Mouse (Mus musculus) embryonic facial prominence, embryonic 14.5 days (tissue): ENCODE measurements at regions not wholly inside any gene's neighbourhood (a gene's known extent, or its start where the extent isn't known, plus 50 kb on each side); places are given as distances from the start of the nearest gene placed in this dataset.

Source experiments
- ATAC-seq: fragments of 200-750 bp; cut with Nextera tagmentation; 2 replicates; pipeline ENCODE4 v1.8.0; 2017; ENCODE audit warnings: low read depth, moderate number of reproducible peaks, moderate TSS enrichment
- DNase-seq: peaks from one replicate; pipeline ENCODE4 v3.0.0-alpha.2; 2015; ENCODE audit warnings: low spot score
- H3K27ac ChIP-seq: fragments of 300-500 bp; sonication (generic); replicated peaks from 2 replicates; pipeline ENCODE4 v1.5.1; 2014; ENCODE audit warnings: low read depth, mild to moderate bottlenecking, low read length, moderate library complexity
- H3K27me3 ChIP-seq: fragments of 300-500 bp; sonication (generic); replicated peaks from 2 replicates; pipeline ENCODE4 v1.6.1; 2014; ENCODE audit warnings: low read length; ENCODE audit not compliant: control insufficient read depth, insufficient read depth
- H3K36me3 ChIP-seq: fragments of 300-500 bp; sonication (generic); 2 replicates; pipeline ENCODE4 v1.6.1; 2014; ENCODE audit warnings: low read length, mixed read lengths; ENCODE audit not compliant: control insufficient read depth, insufficient read depth
- H3K4me1 ChIP-seq: fragments of 300-500 bp; sonication (generic); 2 replicates; pipeline ENCODE4 v1.6.1; 2014; ENCODE audit warnings: antibody characterized with exemption, low read length; ENCODE audit not compliant: control insufficient read depth, insufficient read depth
- H3K4me2 ChIP-seq: fragments of 300-500 bp; sonication (generic); 2 replicates; pipeline ENCODE4 v1.6.1; 2014; ENCODE audit warnings: low read depth, mild to moderate bottlenecking, low read length, moderate library complexity, mixed read lengths
- H3K4me3 ChIP-seq: fragments of 300-500 bp; sonication (generic); 2 replicates; pipeline ENCODE4 v1.5.1; 2014; ENCODE audit warnings: low read depth, mild to moderate bottlenecking, low read length
- H3K9ac ChIP-seq: fragments of 300-500 bp; sonication (generic); 2 replicates; pipeline ENCODE4 v1.6.1; 2014; ENCODE audit warnings: low read depth, mild to moderate bottlenecking, low read length, moderate library complexity, mixed read lengths
- H3K9me3 ChIP-seq: fragments of 300-500 bp; sonication (generic); 2 replicates; pipeline ENCODE4 v1.6.1; 2016; ENCODE audit warnings: low read length; ENCODE audit not compliant: control insufficient read depth
- WGBS: fragments of 180-500 bp; shearing (Covaris S2); extraction: QIAGEN DNeasy Blood & Tissue Kit; methylation state at CpG from one replicate; pipeline ENCODE4 v1.1.7; 2014; 5-methylcytosine and 5-hydroxymethylcytosine counted together

DNA sequence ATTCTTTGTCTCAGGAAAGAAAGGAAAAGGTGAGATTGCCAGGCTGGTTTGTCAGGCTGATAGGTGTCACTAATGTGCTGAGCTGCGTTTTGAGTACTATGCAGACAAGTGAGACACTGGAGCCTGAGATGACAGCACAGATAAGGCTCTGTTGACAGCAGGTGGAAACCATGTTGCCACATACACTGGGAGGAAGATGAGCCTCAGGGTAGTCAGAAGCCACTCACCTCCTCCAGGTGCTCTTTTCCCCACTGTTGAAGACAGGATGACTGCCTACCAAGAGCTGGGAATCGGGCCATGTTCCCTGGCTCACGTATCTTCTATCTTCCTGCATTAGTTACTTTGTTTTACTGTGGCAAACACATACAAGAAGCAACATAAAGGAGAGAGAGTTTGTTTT lies 418.3 kb downstream of the Tmem114 start:
- no peak for DNase-seq
- Histone ChIP-seq H3K27me3 (no peaks in the 10 kb centered on the region), H3K9me3 (no peaks in the 10 kb centered on the region), H3K9ac (no peak overlapping the region), H3K4me2 (no peak overlapping the region), H3K27ac (no peak overlapping the region), H3K4me1 (no peaks in the 10 kb centered on the region), H3K4me3 (no peak overlapping the region), H3K36me3 (no peaks in the 10 kb centered on the region)
- WGBS = 74% methylated on average over 3 of the region's 3 CpGs
- ATAC-seq = no peak

DNA sequence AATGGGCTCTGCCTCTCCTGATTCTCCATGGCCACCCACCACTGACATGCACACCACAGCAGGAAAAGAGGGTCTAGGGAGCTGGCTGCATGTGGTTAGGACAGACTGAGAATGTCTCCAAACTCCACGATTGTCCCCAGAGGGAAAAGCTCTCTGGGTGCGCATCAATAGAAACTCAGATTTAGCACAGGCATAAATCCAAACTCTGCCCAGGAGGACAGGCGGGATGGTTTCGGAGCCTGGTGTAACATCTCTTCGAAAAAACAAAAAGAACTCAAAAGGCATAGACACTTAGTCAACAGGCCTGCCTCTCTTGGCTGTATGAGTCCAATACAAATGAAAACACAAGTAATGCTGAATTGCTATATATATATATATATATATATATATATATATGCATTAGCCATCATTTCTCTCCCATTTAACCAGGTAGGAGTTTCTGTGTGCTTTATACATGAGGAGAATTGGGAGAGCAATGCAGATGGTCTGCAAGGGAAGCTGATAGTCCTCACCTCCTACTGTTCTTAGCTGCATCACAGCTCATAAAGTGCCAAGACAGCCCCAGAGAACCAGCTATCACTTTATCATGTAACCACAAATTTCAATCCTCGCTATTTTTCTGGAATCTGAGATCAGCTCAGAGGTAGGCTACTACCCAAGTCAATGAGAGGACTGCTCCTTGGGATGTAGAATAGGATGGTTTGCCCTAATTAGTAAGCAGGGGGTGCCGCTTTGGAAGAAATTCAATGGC lies 422.4 kb downstream of the Tmem114 start:
- no peak overlapping the region for H3K4me2 ChIP-seq
- no peaks in the 10 kb centered on the region for H3K27me3 ChIP-seq
- no peak for DNase-seq
- 0 out of 2 replicates have a peak, but pooled peaks cover 4% of the 10 kb centered on the region for H3K9me3 ChIP-seq
- H3K9ac ChIP-seq = no peak overlapping the region
- no peaks in the 10 kb centered on the region for H3K36me3 ChIP-seq
- WGBS = 84% methylated on average over 7 of the region's 7 CpGs
- no peak overlapping the region for H3K27ac ChIP-seq
- no peaks in the 10 kb centered on the region for H3K4me1 ChIP-seq
- H3K4me3 ChIP-seq = no peak overlapping the region
- ATAC-seq = no peak

DNA sequence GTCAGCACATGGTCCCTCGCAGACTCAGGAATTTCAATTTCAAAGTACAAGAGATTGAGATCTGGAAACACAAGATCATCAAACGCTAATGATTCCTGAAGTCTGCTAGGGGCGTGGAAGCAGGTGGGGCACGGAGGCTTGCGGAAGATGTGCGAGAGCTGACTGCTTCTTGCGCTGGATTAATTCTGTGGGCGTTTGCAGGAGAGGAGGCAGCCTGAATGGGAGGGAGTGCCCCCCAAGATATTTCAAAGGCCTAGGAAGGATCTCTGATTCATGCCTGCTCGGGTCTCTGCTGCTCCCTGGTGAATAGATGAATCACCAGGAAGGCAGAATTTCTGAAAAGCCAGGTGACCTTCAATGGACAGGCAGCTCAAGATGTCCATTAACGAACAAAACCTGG lies 442.1 kb downstream of the Tmem114 start:
- DNase-seq (peak; percentile 37), ATAC-seq (no peak)
- Histone ChIP-seq H3K4me2 (no peak overlapping the region), H3K36me3 (no peaks in the 10 kb centered on the region), H3K9ac (no peak overlapping the region), H3K9me3 (no peaks in the 10 kb centered on the region), H3K27ac (no peak overlapping the region), H3K27me3 (no peaks in the 10 kb centered on the region), H3K4me3 (no peak overlapping the region), H3K4me1 (no peaks in the 10 kb centered on the region)
- 36% methylated on average over 10 of the region's 10 CpGs for WGBS

DNA sequence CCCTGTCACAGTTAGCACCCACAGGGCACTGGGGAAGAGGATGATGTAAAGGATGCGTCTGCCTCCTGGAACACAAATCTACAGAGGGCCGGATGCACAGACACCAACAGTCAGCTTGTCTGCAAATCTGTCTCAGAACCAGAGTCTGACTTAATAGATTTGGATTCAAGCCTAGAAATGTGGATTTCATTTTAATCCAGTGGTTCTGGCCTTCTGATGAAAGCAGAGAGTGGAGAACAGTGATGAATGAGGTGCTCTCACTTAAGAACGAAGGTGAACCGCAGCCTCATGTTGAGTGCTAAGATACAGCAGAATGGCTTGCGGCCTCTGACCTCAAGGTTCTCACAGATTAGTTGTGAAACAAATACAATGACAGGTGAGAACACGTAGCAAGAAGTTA lies 446.5 kb downstream of the Tmem114 start:
- Histone ChIP-seq H3K4me2 (no peak overlapping the region), H3K36me3 (no peaks in the 10 kb centered on the region), H3K9ac (no peak overlapping the region), H3K27me3 (no peaks in the 10 kb centered on the region), H3K4me1 (no peaks in the 10 kb centered on the region), H3K9me3 (no peaks in the 10 kb centered on the region), H3K27ac (no peak overlapping the region), H3K4me3 (no peak overlapping the region)
- DNase-seq = peak; percentile 62
- 40% methylated on average over 6 of the region's 6 CpGs for WGBS
- ATAC-seq = no peak

DNA sequence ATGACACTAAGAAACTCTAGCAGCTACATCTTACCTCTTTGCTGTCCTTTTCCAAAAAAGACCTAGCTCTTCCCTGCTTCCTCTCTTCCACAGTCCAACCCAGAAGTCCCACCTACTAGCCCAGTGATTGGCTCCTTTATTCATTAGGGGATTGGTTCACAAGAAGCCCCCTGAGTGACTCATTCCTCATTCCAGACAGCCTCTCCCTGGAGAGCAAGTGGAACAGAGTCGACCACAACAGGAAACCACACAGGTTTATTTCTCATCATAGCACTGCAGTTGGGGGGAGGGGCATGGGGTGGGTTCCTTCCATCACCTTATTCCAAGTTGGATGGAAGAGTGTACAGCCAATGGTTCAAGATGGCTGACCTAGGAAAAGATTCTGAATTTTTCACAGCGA lies 473.3 kb downstream of the Tmem114 start:
- no peaks in the 10 kb centered on the region for H3K36me3 ChIP-seq
- ATAC-seq = no peak
- WGBS = 79% methylated on average over 2 of the region's 2 CpGs

DNA sequence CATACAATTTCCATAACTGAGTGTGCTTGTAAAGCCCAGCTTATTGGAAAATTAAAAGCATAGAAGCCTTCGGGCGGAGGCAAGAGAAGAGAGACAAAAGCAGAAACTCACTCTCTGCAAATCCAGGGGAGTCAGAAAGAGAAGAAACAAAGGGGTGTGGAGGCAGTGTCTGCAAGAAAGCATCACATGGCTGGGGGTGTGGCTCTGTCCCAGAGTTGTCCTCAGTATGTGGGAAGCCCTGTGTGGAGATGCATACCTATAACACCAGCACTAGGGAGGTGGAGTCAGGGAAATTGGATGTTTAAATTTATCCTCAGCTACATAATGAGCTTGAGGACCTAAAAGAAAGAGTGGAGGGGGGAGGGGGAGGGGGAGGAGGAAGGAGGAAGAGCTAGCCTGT lies 482.6 kb downstream of the Tmem114 start:
- H3K9ac ChIP-seq = no peak overlapping the region
- 72% methylated on average over 2 of the region's 2 CpGs for WGBS

More for the DNA sequence above, 473.3 kb downstream of the Tmem114 start:
- no peak overlapping the region for H3K4me3 ChIP-seq
- H3K4me1 ChIP-seq = no peaks in the 10 kb centered on the region
- H3K9ac ChIP-seq = no peak overlapping the region
- no peak overlapping the region for H3K27ac ChIP-seq
- no peak overlapping the region for H3K4me2 ChIP-seq
- no peak for DNase-seq
- H3K27me3 ChIP-seq = no peaks in the 10 kb centered on the region
- H3K9me3 ChIP-seq = no peaks in the 10 kb centered on the region

DNA sequence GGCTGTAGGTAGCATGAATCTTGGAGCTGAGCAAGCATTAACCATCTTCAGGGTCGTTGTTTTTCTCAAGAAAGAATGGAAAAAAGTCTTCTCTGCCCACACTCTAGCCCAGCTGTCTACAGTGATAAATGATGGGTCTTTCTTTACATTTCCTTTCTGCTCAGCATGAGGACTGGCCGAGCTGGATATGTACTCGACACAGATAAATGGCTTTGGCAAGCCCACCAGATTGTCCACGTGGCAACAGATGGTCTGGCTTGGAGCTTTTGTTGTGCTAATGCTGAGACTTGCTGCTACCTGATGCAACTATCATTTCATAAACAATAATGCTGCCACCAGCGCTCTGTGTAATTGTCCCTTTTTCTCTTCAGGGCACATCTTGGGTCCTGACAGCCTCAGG lies 487.8 kb downstream of the Tmem114 start:
- Histone ChIP-seq H3K27ac (no peak overlapping the region), H3K36me3 (no peaks in the 10 kb centered on the region), H3K9me3 (no peaks in the 10 kb centered on the region), H3K4me2 (no peak overlapping the region), H3K4me1 (no peaks in the 10 kb centered on the region), H3K27me3 (no peaks in the 10 kb centered on the region), H3K9ac (no peak overlapping the region), H3K4me3 (no peak overlapping the region)
- DNase-seq = no peak
- 65% methylated on average over 5 of the region's 5 CpGs for WGBS
- ATAC-seq = no peak

More for the DNA sequence above, 482.6 kb downstream of the Tmem114 start:
- no peaks in the 10 kb centered on the region for H3K27me3 ChIP-seq
- no peak overlapping the region for H3K4me3 ChIP-seq
- H3K27ac ChIP-seq = no peak overlapping the region
- no peaks in the 10 kb centered on the region for H3K9me3 ChIP-seq
- H3K4me2 ChIP-seq = no peak overlapping the region
- DNase-seq (no peak), ATAC-seq (no peak)
- H3K4me1 ChIP-seq = no peaks in the 10 kb centered on the region
- no peaks in the 10 kb centered on the region for H3K36me3 ChIP-seq

DNA sequence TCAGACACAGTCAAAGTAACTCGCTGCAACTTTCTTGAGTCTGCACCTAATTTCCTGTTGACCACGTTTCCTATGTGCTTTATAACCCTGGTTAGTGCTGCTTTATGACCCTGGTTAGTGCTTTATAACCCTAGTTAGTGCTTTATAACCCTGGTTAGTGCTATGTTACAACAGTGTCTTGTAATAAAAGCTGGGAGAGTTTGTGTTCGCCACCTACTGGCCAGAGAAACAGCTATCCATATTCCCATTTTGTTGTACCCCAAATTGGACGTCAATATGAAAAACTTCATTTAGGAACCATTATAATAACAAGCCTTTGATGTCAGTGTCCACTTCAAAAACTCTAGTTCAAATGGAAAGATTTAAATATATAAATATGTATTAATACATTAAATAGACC lies 492.6 kb downstream of the Tmem114 start:
- 53% methylated on average over 4 of the region's 4 CpGs for WGBS
- DNase-seq (no peak), ATAC-seq (no peak)
- Histone ChIP-seq H3K27me3 (no peaks in the 10 kb centered on the region), H3K27ac (no peak overlapping the region), H3K9ac (no peak overlapping the region), H3K4me2 (no peak overlapping the region), H3K9me3 (no peaks in the 10 kb centered on the region), H3K36me3 (no peaks in the 10 kb centered on the region), H3K4me3 (no peak overlapping the region), H3K4me1 (no peaks in the 10 kb centered on the region)

DNA sequence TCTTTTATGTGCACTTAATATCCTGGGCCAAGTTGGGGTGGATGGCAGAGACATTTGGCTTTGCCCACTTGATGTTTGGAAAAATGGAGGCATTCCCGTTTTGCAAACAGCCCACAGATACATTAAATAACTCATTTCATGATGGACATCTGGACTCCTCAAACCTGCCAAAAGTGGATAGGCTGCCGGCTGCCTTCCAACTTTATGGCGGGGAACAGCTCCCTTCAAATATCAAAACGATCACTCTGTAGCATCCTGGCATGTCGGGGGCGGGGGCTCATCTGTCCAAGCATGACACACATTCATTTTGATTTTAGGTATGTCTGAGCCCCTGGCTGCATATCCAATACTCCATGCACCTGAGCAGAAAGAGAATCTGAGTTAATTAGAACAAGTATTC lies 493.3 kb downstream of the Tmem114 start:
- Histone ChIP-seq H3K4me2 (no peak overlapping the region), H3K36me3 (no peaks in the 10 kb centered on the region), H3K9ac (no peak overlapping the region), H3K27ac (no peak overlapping the region), H3K4me1 (no peaks in the 10 kb centered on the region), H3K27me3 (no peaks in the 10 kb centered on the region), H3K9me3 (no peaks in the 10 kb centered on the region), H3K4me3 (no peak overlapping the region)
- ATAC-seq = no peak
- 80% methylated on average over 6 of the region's 6 CpGs for WGBS
- no peak for DNase-seq
